Mouse (Mus musculus) megakaryocyte, embryonic 14.5 days (primary cell): Measurements from ENCODE around the gene Sult2b1. TPM values are rescaled to one million over a fixed set of nuclear protein-coding genes. Genes with fewer than 3 reads are reported as not detected.

Experiments
- H3K27me3 ChIP-seq: replicated peaks from 2 replicates; pipeline ENCODE3; 2012; ENCODE audit warnings: inconsistent platforms
- H3K36me3 ChIP-seq: replicated peaks from 2 replicates; pipeline ENCODE3; 2012; ENCODE audit warnings: low read length, inconsistent platforms, mixed read lengths
- H3K4me1 ChIP-seq: 2 replicates; pipeline ENCODE4 v1.6.1; 2012; ENCODE audit warnings: inconsistent platforms
- H3K4me3 ChIP-seq: replicated peaks from 2 replicates; pipeline ENCODE3; 2012; ENCODE audit warnings: moderate library complexity, mild to moderate bottlenecking, inconsistent platforms
- H3K9me3 ChIP-seq: 2 replicates; pipeline ENCODE4 v1.6.1; 2012; ENCODE audit warnings: inconsistent platforms
- FLI1 ChIP-seq: IDR thresholded peaks from 2 replicates; pipeline ENCODE4 v1.6.1; 2012; ENCODE audit warnings: low read length, inconsistent platforms, mixed read lengths
- GATA1 ChIP-seq: IDR thresholded peaks from 3 replicates; pipeline ENCODE4 v1.6.1; 2012; ENCODE audit warnings: mixed read lengths, low read length, inconsistent platforms, borderline replicate concordance
- polyA plus RNA-seq: library from polyadenylated mRNA; stranded (reverse); fragments of >175 nt; gene quantifications from 2 replicates; pipeline ENCODE4 v1.2.3, GENCODE M21; 2012; ENCODE audit warnings: low replicate concordance; ENCODE audit not compliant: insufficient read depth

Sult2b1 gene
- polyA plus RNA-seq, 1 experiment: 1.00 TPM

GRCm38 (mm10) chr7:45802551-45802950 lies 18.1 kb upstream of the Sult2b1 start:
- Histone ChIP-seq H3K9me3 (no peaks in the 10 kb centered on the region), H3K27me3 (peaks cover 44% of the 10 kb centered on the region), H3K4me3 (no peak overlapping the region), H3K4me1 (peaks cover 36% of the 10 kb centered on the region), H3K36me3 (peaks cover 16% of the 10 kb centered on the region)
- no peak for TF ChIP-seq GATA1
- no peak for TF ChIP-seq FLI1

DNA sequence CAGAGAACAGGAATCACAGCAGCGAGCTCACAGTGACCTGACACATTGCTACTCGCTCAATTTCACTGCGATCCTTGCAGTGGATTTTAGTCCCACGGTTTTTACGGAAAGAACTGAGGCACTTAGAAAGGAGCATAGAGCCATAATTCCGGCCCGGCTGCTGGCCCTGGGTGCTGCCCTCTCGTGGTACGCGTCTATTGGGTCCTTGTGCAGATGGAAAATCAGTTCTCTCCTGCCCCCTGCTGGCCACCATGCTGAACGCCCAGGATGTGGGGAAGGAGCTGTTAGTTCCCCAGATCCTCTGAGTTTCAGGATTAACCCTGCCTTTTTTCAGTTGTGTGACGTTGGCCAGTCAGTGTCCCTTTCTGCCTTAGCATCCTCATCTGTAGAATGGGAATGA lies 16.9 kb upstream of the Sult2b1 start:
- peaks cover 4% of the 10 kb centered on the region for H3K36me3 ChIP-seq
- H3K27me3 ChIP-seq: peaks cover 55% of the 10 kb centered on the region
- peak overlapping the region; percentile 92 for H3K4me3 ChIP-seq
- TF ChIP-seq FLI1 (no peak), GATA1 (no peak)
- H3K4me1 ChIP-seq: peaks cover 40% of the 10 kb centered on the region
- no peaks in the 10 kb centered on the region for H3K9me3 ChIP-seq

DNA sequence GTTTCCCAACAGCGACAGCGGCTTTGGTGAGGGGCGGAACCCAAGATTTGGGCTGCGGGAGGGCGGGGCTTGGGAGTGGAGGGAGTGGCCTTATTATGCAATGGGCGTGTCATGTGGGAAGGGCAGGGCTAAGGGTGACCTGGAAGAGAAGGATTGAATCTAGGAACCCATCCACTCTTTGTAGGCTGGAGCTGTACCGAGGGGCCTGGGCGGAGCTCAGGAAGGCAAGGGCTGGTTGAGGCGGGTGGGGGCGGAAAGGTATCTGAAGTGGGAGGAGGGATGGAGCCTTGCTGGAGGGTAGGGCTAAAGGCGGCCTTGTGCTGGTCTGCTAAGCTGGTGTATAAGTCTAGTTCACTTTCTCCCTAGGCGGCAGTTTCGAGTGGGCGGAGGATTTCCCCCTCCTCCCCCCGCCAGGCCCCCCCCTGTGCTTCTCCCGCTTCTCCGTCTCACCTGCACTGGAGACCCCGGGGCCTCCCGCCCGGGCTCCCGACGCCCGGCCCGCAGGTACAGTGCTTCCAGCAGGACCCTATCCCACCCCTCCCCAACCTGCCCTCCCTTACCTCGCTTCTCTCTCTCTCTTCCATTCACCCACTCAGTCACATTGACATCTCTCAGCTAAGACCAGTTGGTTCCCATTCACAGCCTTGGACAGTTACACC lies 16.2 kb upstream of the Sult2b1 start:
- no peaks in the 10 kb centered on the region for H3K9me3 ChIP-seq
- peaks cover 40% of the 10 kb centered on the region for H3K4me1 ChIP-seq
- H3K36me3 ChIP-seq: no peaks in the 10 kb centered on the region
- TF ChIP-seq GATA1: no peak
- no peak for TF ChIP-seq FLI1
- H3K27me3 ChIP-seq: peaks cover 61% of the 10 kb centered on the region
- H3K4me3 ChIP-seq: peak overlapping the region; percentile 92

DNA sequence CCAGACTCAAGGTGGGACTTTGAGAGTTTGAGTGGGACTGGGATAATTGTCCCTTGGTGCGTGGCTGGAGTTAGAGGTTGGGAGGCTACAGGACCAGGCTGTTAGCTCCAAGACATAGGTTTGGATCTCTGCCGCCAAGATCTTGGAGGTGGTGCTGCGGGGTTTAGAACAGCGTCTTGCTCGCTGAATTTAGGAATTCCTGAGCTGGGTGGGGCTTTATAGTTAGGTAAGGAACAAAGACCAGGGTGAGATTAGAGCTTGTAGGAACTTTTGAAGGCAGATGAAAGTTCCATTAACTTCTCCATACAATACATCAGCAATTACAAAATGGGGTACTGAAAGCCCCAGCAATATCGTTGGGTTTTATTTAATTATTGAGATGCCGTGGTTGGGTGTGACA lies 15.5 kb upstream of the Sult2b1 start:
- no peak for TF ChIP-seq GATA1
- TF ChIP-seq FLI1: no peak
- H3K36me3 ChIP-seq: no peaks in the 10 kb centered on the region
- H3K27me3 ChIP-seq: peaks cover 64% of the 10 kb centered on the region
- H3K9me3 ChIP-seq: no peaks in the 10 kb centered on the region
- peak overlapping the region; percentile 92 for H3K4me3 ChIP-seq
- peaks cover 40% of the 10 kb centered on the region for H3K4me1 ChIP-seq

- Histone ChIP-seq H3K4me3 (peak overlapping the region; percentile 92), H3K4me1 (peaks cover 40% of the 10 kb centered on the region), H3K36me3 (no peaks in the 10 kb centered on the region), H3K9me3 (no peaks in the 10 kb centered on the region), H3K27me3 (peaks cover 65% of the 10 kb centered on the region)
- no peak for TF ChIP-seq FLI1
- TF ChIP-seq GATA1: no peak
Measured at GRCm38 (mm10) chr7:45798931-45799330, 14.5 kb upstream of the Sult2b1 start.

DNA sequence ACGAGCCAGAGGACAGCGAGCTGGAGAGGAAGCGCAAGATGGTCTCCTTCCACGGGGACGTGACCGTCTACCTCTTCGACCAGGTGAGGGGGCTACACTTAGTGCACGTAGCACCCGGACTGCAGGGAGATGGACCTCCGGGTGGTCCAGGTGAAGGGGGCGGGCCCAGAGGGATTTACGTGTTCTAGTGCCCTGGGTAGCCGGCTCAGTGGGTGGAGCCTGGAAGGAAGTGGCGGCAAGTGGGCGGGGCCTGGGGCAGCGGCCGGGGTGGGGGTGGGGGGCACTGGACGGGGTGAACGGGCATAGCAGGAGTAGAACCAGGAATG lies 14.0 kb upstream of the Sult2b1 start:
- Histone ChIP-seq H3K9me3 (no peaks in the 10 kb centered on the region), H3K4me3 (peak overlapping the region; percentile 92), H3K27me3 (peaks cover 69% of the 10 kb centered on the region), H3K36me3 (no peaks in the 10 kb centered on the region), H3K4me1 (peaks cover 40% of the 10 kb centered on the region)
- TF ChIP-seq GATA1 (no peak), FLI1 (no peak)

GRCm38 (mm10) chr7:45797661-45798510 lies 13.4 kb upstream of the Sult2b1 start:
- no peaks in the 10 kb centered on the region for H3K9me3 ChIP-seq
- no peaks in the 10 kb centered on the region for H3K36me3 ChIP-seq
- H3K4me1 ChIP-seq: peaks cover 40% of the 10 kb centered on the region
- H3K4me3 ChIP-seq: peak overlapping the region; percentile 92
- TF ChIP-seq FLI1 (no peak), GATA1 (no peak)
- peaks cover 74% of the 10 kb centered on the region for H3K27me3 ChIP-seq

GRCm38 (mm10) chr7:45796950-45797349 lies 12.5 kb upstream of the Sult2b1 start:
- no peaks in the 10 kb centered on the region for H3K36me3 ChIP-seq
- peaks cover 43% of the 10 kb centered on the region for H3K4me1 ChIP-seq
- no peaks in the 10 kb centered on the region for H3K9me3 ChIP-seq
- TF ChIP-seq GATA1 (no peak), FLI1 (no peak)
- peaks cover 82% of the 10 kb centered on the region for H3K27me3 ChIP-seq
- no peak overlapping the region for H3K4me3 ChIP-seq

GRCm38 (mm10) chr7:45794971-45795370 lies 10.5 kb upstream of the Sult2b1 start:
- Histone ChIP-seq H3K4me1 (peaks cover 27% of the 10 kb centered on the region), H3K27me3 (peaks cover 92% of the 10 kb centered on the region), H3K9me3 (peaks cover 9% of the 10 kb centered on the region), H3K4me3 (no peak overlapping the region), H3K36me3 (no peaks in the 10 kb centered on the region)
- TF ChIP-seq FLI1 (no peak), GATA1 (no peak)

- Histone ChIP-seq H3K4me1 (peaks cover 26% of the 10 kb centered on the region), H3K9me3 (peaks cover 12% of the 10 kb centered on the region), H3K36me3 (no peaks in the 10 kb centered on the region), H3K4me3 (no peak overlapping the region), H3K27me3 (peaks cover 93% of the 10 kb centered on the region)
- TF ChIP-seq GATA1 (no peak), FLI1 (no peak)
Measured at GRCm38 (mm10) chr7:45793969-45794585, 9.6 kb upstream of the Sult2b1 start.
